23 mouse cellular contexts compared by ENCODE assay signal in genomic region chr4:46566931-46567671, GRCm38 (mm10). TPM values are rescaled to one million over a fixed set of nuclear protein-coding genes. Genes with fewer than 3 reads are reported as not detected.
A peak's percentile ranks its signal among the peaks of the same experiment; 100 is the strongest.
DNase-seq lines count a peak whose midpoint lies in the region; ATAC-seq and TF ChIP-seq lines count a peak whose summit lies in the region.
"Had no signal": no experiment of that assay in that cellular context is flagged by ENCODE, and none has a peak within 500 bp of the region (broad histone marks: within the 10 kb centered on the region; RNA-seq: fewer than 3 reads in every experiment).

No protein-coding gene starts in this region.

- peaks cover 34% of the 10 kb centered on the region; the same call in 1 of the 2 replicates for H3K4me1 ChIP-seq in spleen, adult 2 months (ENCODE audit: control insufficient read depth, insufficient read depth, insufficient read length)
- H3K4me1 ChIP-seq in limb, embryonic 10.5 days, result 0 out of 2 replicates have a peak, but pooled peaks cover 3% of the 10 kb centered on the region
- H3K4me1 ChIP-seq: limb, embryonic 13.5 days had no signal

- ATAC-seq in activated CD4-positive, CD25-positive, alpha-beta regulatory T cell, adult 4 months, result peak; percentile 41
- ATAC-seq in megakaryocyte-erythroid progenitor cell, adult 5-6 weeks (replicated peaks; ENCODE audit: low FRiP score, low TSS enrichment, poor library complexity, severe bottlenecking), result peak; percentile 57
- ATAC-seq: hindbrain, embryonic 16.5 days; intestine, postnatal 0 days; midbrain, embryonic 16.5 days had no signal

- TF ChIP-seq POLR2A in spleen, adult 2 months (IDR thresholded peaks at IDR 0.05; ENCODE audit: low read depth, low read length), result no peak

- no peak for TF ChIP-seq CTCF in spleen, adult 2 months (IDR thresholded peaks at IDR 0.05; ENCODE audit: extremely low read depth, insufficient read depth, insufficient read length, insufficient replicate concordance)

- H3K27me3 ChIP-seq in spleen, adult 2 months (ENCODE audit: control insufficient read depth, insufficient read depth, low read length), result no peaks in the 10 kb centered on the region
- no peaks in the 10 kb centered on the region for H3K27me3 ChIP-seq in limb, embryonic 10.5 days (ENCODE audit: low read depth, poor library complexity, severe bottlenecking)
- H3K27me3 ChIP-seq: limb, embryonic 13.5 days; liver, embryonic 13.5 days had no signal

- H3K27ac ChIP-seq in spleen, adult 2 months (ENCODE audit: insufficient read depth, low read length), result 0 out of 2 replicates have a peak overlapping the region, but pooled peaks have one; percentile 12
- H3K27ac ChIP-seq in limb, embryonic 10.5 days, result no peak overlapping the region
- H3K27ac ChIP-seq: embryonic facial prominence, embryonic 10.5 days; heart, embryonic 10.5 days; limb, embryonic 13.5 days; liver, embryonic 13.5 days; midbrain, embryonic 10.5 days had no signal

- H3K4me3 ChIP-seq in spleen, adult 2 months (ENCODE audit: extremely low read depth, insufficient read depth, insufficient read length), result no peak overlapping the region
- H3K4me3 ChIP-seq in limb, embryonic 10.5 days, result no peak overlapping the region
- H3K4me3 ChIP-seq: embryonic facial prominence, embryonic 10.5 days; heart, embryonic 10.5 days; limb, embryonic 13.5 days; liver, embryonic 13.5 days; midbrain, embryonic 10.5 days had no signal

- peak; percentile 15 for DNase-seq in cerebellum, adult 8-10 months
- DNase-seq in cerebellum, adult 11-12 months, result no peak
- DNase-seq in spleen, adult 2 months (ENCODE audit: low read depth in 1 of 2, low spot score in 2 of 2), result no peak
- DNase-seq in spleen, adult 18-20 months, result no peak
- no peak for DNase-seq in lung, adult 18-20 months
- no peak for DNase-seq in limb, embryonic 10.5 days (ENCODE audit: low spot score)
- DNase-seq: adrenal gland, postnatal 14 days; gastrocnemius, postnatal 36 days; kidney, postnatal 25 days; layer of hippocampus, postnatal 36 days; liver, embryonic 13.5 days; lung, embryonic 14.5 days; right cerebral cortex, postnatal 4 days; thymus, postnatal 25 days had no signal

- H3K9me3 ChIP-seq in limb, embryonic 10.5 days (replicated peaks), result no peaks in the 10 kb centered on the region
- H3K9me3 ChIP-seq: embryonic facial prominence, embryonic 10.5 days; heart, embryonic 10.5 days; limb, embryonic 13.5 days; liver, embryonic 13.5 days had no signal

- WGBS in spleen, adult 2 months, result 48% methylated on average over 8 of the region's 8 CpGs
- 85% methylated on average over 8 of the region's 8 CpGs for WGBS in limb, embryonic 10.5 days

- H3K36me3 ChIP-seq in spleen, adult 2 months (ENCODE audit: control insufficient read depth, insufficient read depth, low read length), result peaks cover 2% of the 10 kb centered on the region; the same call in 1 of the 2 replicates
- H3K36me3 ChIP-seq in limb, embryonic 10.5 days, result no peaks in the 10 kb centered on the region
- H3K36me3 ChIP-seq: embryonic facial prominence, embryonic 10.5 days; heart, embryonic 10.5 days; limb, embryonic 13.5 days; liver, embryonic 13.5 days; midbrain, embryonic 10.5 days had no signal

RNA-seq across cellular contexts. Expression of gene Trim14, which starts 31.2 kb away (rescaled TPM):
- 26.9 and 45.0 TPM in 2 replicates for polyA plus RNA-seq in spleen, adult 2 months (2012; rRNA removed)
- 10 to 100 TPM; 26.7 to 31.2 TPM for polyA plus RNA-seq in activated CD4-positive, CD25-positive, alpha-beta regulatory T cell, adult 4 months (2017; shearing (Covaris generic))
- 8.5 and 13.1 TPM in 2 replicates for total RNA-seq in megakaryocyte-erythroid progenitor cell, adult 5-6 weeks (2014; fragmentation: Nextera tagmentation)
- total RNA-seq in megakaryocyte-erythroid progenitor cell, adult 5-6 weeks (2017), result 7.3 and 8.1 TPM in 2 replicates
- 0.64 and 0.78 TPM in 2 replicates for polyA plus RNA-seq in limb, embryonic 10.5 days (2016; fragmentation: Nextera tagmentation; extraction: Ambion mirVana)

RNA-seq across cellular contexts. Expression of gene Coro2a, which starts 34.9 kb away (rescaled TPM):
- 36.0 and 51.3 TPM in 2 replicates for polyA plus RNA-seq in spleen, adult 2 months (2012; rRNA removed)
- 100 to 1,000 TPM in 1 of 2 experiments, 10 to 100 TPM in 1; 79.7 to 108 TPM for polyA plus RNA-seq in activated CD4-positive, CD25-positive, alpha-beta regulatory T cell, adult 4 months (2017; shearing (Covaris generic))
- total RNA-seq in megakaryocyte-erythroid progenitor cell, adult 5-6 weeks (2014; fragmentation: Nextera tagmentation), result 9.8 and 18.9 TPM in 2 replicates
- 1.6 and 7.3 TPM in 2 replicates for total RNA-seq in megakaryocyte-erythroid progenitor cell, adult 5-6 weeks (2017)
- 2.1 and 2.2 TPM in 2 replicates for polyA plus RNA-seq in limb, embryonic 10.5 days (2016; fragmentation: Nextera tagmentation; extraction: Ambion mirVana)

Comparison
In these comparisons a context has a peak if more than half of its experiments do, and no peak if none do; other contexts are left out.
1. RNA of gene Trim14, which starts 31.2 kb away (polyA plus RNA-seq): 26.7 to 31.2 TPM in activated CD4-positive, CD25-positive, alpha-beta regulatory T cell, adult 4 months and 26.9 to 45.0 TPM in spleen, adult 2 months; 0.64 to 0.78 TPM in limb, embryonic 10.5 days; every median in the first group is over 10 times any median in the second.
2. RNA of gene Coro2a, which starts 34.9 kb away (polyA plus RNA-seq): 79.7 to 108 TPM in activated CD4-positive, CD25-positive, alpha-beta regulatory T cell, adult 4 months and 36.0 to 51.3 TPM in spleen, adult 2 months; 2.1 to 2.2 TPM in limb, embryonic 10.5 days; every median in the first group is over 10 times any median in the second.